Mouse (Mus musculus) embryonic fibroblast, embryonic 13.5 days (primary cell): Measurements from ENCODE around the gene Ankrd13c.

ENCODE experiments used
- CTCF ChIP-seq: IDR thresholded peaks from 2 replicates; pipeline ENCODE4 v1.5.1; 2011; ENCODE audit warnings: mild to moderate bottlenecking, control low read depth, low read length, moderate library complexity, borderline replicate concordance; ENCODE audit not compliant: insufficient read depth
- POLR2A ChIP-seq: IDR thresholded peaks from 2 replicates; pipeline ENCODE4 v1.6.1; 2011; ENCODE audit warnings: low read depth, mild to moderate bottlenecking, control low read depth, low read length, moderate library complexity

DNA sequence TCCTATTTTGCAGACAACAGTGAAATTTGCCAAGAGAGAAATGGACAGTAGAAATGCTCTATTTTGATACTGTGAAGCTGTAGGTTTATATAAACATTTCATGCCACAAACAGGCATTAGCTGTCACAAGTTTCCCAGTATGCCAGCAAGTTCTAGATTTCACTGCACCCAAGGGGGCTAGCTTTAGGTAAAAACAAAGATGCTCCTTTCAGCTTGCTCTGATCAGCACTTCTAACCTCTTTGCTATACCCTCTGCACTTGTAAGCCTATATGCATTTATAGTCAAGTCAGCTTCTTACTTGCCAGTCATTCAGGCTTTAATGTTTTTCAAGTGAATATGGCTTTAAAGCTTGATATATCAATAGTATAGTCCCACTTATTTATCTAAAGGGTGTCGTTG lies 61.6 kb downstream of the Ankrd13c start:
- TF ChIP-seq CTCF (no peak), POLR2A (no peak)
